Mouse (Mus musculus): ENCODE measurements around the gene Rbm7. TPM values are rescaled to one million over a fixed set of nuclear protein-coding genes. Genes with fewer than 3 reads are reported as not detected.
"Not testable (repeated sequence)": the region's sequence is repeated elsewhere in the genome, so short reads cannot be mapped to it uniquely, and the experiment has no call there.

The Rbm7 gene
- polyA plus RNA-seq, 1 experiment from 2014 or later = 54.0 TPM

GRCm38 (mm10) chr9:48479838-48480410 is 15.2 kb downstream of the Rbm7 start:
- Histone ChIP-seq H3K9me3 (replicated peaks) (no peaks in the 10 kb centered on the region), H3K4me1 (replicated peaks) (peaks cover 42% of the 10 kb centered on the region), H3K36me3 (replicated peaks) (peaks cover 22% of the 10 kb centered on the region), H3K27ac (replicated peaks) (peak overlapping the region; percentile 72), H3K4me2 (peak overlapping the region; percentile 98), H3K4me3 (replicated peaks) (peak overlapping the region; percentile 85), H3K9ac (peak overlapping the region; percentile 80), H3K27me3 (no peaks in the 10 kb centered on the region)
- ATAC-seq (ENCODE audit: insufficient read depth) = peak; percentile 32
- 5% methylated on average over 25 of the region's 25 CpGs for WGBS (ENCODE audit: insufficient replicate concordance)

GRCm38 (mm10) chr9:48478808-48479207 is 16.3 kb downstream of the Rbm7 start:
- Histone ChIP-seq H3K27ac (replicated peaks) (no peak overlapping the region), H3K4me1 (replicated peaks) (peaks cover 42% of the 10 kb centered on the region), H3K4me2 (peak overlapping the region; percentile 98), H3K9ac (no peak overlapping the region), H3K36me3 (replicated peaks) (peaks cover 27% of the 10 kb centered on the region), H3K9me3 (replicated peaks) (no peaks in the 10 kb centered on the region), H3K27me3 (no peaks in the 10 kb centered on the region), H3K4me3 (replicated peaks) (no peak overlapping the region)
- no peak for ATAC-seq (ENCODE audit: insufficient read depth)
- 57% methylated on average over 4 of the region's 4 CpGs for WGBS (ENCODE audit: insufficient replicate concordance)

DNA sequence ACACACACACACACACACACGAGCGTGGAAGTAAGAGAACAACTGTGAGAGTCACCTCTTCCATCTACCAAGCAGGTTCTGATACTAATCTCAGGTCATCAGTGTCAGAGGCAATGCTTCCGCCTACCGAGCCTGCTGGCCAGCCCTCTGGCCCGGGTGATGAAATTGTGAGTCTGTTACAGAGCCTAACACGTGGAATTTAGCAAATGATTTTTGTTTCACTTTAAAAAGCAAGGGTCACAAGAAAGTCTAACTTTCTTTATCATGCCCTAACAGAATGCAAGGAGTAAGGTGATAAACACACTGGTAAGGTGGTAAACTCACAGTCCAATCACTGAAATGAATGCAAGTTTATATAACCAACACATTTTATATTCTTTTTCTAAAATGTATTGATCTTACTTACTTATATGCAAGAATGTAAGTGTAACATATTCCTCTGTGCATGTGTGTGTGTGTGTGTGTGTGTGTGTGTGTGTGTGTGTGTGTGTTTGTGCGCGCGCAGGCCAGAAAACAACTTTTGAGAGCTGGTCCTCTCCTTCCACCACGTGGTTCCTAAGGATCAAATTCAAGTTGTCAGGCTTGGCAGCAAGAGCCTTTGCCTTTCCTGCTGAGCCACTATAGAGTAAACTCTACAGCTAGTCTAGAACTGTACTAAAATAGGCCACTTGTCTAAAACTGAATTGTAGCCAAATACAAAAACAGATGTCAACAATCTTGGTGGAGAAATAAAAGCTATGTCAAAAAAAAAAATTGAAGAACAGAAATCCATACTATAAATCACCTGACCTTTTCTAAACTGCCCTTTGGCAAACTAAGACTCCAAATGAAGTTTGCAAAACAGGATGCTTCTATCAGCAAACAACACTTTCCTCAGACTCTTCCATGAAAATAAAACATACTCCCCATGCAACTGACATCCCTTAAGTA is 18.6 kb downstream of the Rbm7 start:
- Histone ChIP-seq H3K4me2 (no peak overlapping the region), H3K27ac (replicated peaks) (no peak overlapping the region), H3K9ac (no peak overlapping the region), H3K27me3 (no peaks in the 10 kb centered on the region), H3K9me3 (replicated peaks) (no peaks in the 10 kb centered on the region), H3K4me3 (replicated peaks) (no peak overlapping the region), H3K36me3 (replicated peaks) (peaks cover 37% of the 10 kb centered on the region), H3K4me1 (replicated peaks) (peaks cover 39% of the 10 kb centered on the region)
- 70% methylated on average over 10 of the region's 10 CpGs for WGBS (ENCODE audit: insufficient replicate concordance)
- ATAC-seq (ENCODE audit: insufficient read depth) = no peak

DNA sequence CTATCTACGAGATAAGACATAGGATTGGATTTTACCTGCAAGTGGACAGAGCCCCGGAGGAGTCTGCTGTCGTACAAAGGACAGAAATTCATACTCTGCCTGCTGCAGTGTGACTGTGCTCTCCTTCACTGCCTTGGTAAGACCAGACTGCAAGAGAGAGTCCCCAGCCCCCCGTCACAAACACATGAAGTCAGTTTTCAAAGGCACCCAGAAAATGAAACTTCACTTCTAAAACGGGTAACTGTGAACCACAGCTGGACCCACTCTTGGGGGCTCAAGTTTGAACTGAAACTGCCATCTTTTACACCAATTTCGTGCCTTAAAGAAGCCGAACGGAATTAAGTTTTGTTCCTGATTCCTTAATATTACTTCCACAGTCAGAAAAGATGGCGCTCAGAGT is 20.7 kb downstream of the Rbm7 start:
- no peak overlapping the region for H3K4me3 ChIP-seq (replicated peaks)
- H3K27me3 ChIP-seq = no peaks in the 10 kb centered on the region
- peaks cover 22% of the 10 kb centered on the region for H3K4me1 ChIP-seq (replicated peaks)
- no peaks in the 10 kb centered on the region for H3K9me3 ChIP-seq (replicated peaks)
- no peak overlapping the region for H3K4me2 ChIP-seq
- no peak overlapping the region for H3K9ac ChIP-seq
- 82% methylated on average over 9 of the region's 9 CpGs for WGBS (ENCODE audit: insufficient replicate concordance)
- H3K36me3 ChIP-seq (replicated peaks) = peaks cover 49% of the 10 kb centered on the region
- no peak for ATAC-seq (ENCODE audit: insufficient read depth)
- no peak overlapping the region for H3K27ac ChIP-seq (replicated peaks)

DNA sequence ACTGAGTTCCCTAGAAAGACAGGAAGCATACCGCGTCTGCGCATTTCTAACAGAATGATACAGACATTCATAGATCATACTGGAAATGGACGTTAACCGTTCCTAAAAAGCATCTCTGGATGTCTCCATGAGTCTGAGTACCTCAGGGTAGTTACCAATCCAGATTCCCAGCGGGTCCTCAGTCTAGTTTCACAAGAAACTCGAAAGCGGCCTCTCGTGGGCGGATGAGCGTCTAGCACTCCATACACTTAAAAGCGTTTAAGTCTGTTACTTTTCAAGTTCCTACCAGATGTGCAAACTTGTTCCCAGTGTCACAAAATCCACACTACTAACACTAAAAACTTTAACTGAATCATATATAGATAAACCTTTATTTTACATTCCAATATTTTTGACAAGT is 22.0 kb downstream of the Rbm7 start:
- ATAC-seq (ENCODE audit: insufficient read depth) = no peak
- Histone ChIP-seq H3K9me3 (replicated peaks) (no peaks in the 10 kb centered on the region), H3K4me2 (no peak overlapping the region), H3K9ac (no peak overlapping the region), H3K36me3 (replicated peaks) (peaks cover 56% of the 10 kb centered on the region), H3K4me3 (replicated peaks) (no peak overlapping the region), H3K27ac (replicated peaks) (no peak overlapping the region), H3K27me3 (no peaks in the 10 kb centered on the region), H3K4me1 (replicated peaks) (peaks cover 14% of the 10 kb centered on the region)
- 80% methylated on average over 12 of the region's 12 CpGs for WGBS (ENCODE audit: insufficient replicate concordance)

- no peaks in the 10 kb centered on the region for H3K27me3 ChIP-seq
- H3K4me2 ChIP-seq = no peak overlapping the region
- no peak overlapping the region for H3K4me3 ChIP-seq (replicated peaks)
- no peak overlapping the region for H3K27ac ChIP-seq (replicated peaks)
- no peak for ATAC-seq (ENCODE audit: insufficient read depth)
- peaks cover 12% of the 10 kb centered on the region for H3K4me1 ChIP-seq (replicated peaks)
- H3K9ac ChIP-seq = no peak overlapping the region
- WGBS (ENCODE audit: insufficient replicate concordance) = 84% methylated on average over 15 of the region's 15 CpGs
- no peaks in the 10 kb centered on the region for H3K9me3 ChIP-seq (replicated peaks)
- H3K36me3 ChIP-seq (replicated peaks) = peaks cover 57% of the 10 kb centered on the region
These were observed 22.6 kb downstream of the Rbm7 start for GRCm38 (mm10) chr9:48472441-48473025.

DNA sequence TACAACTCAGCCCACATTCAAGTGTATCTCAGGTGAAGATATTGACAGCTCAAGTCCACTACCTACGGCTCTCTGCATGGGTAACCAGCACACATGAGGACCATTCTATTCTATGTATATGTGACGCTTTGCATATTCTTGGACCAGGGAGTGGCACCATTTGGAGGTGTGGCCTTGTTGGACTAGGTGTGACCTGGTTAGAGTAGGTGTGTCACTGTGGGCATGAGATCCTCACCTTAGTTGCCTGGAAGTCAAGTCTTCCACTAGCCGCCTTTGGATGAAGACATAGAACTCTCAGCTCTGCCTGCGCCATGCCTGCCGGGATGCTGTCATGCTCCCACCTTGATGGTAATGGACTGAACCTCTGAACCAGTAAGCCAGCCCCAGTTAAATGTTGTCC is 27.6 kb downstream of the Rbm7 start:
- ATAC-seq (ENCODE audit: insufficient read depth); H3K9ac ChIP-seq; H3K4me1 ChIP-seq (replicated peaks); H3K27ac ChIP-seq (replicated peaks); H3K4me3 ChIP-seq (replicated peaks); H3K27me3 ChIP-seq; H3K4me2 ChIP-seq; H3K9me3 ChIP-seq (replicated peaks): not testable (repeated sequence)
- H3K36me3 ChIP-seq (replicated peaks) = peaks cover 42% of the 10 kb centered on the region
- WGBS (ENCODE audit: insufficient replicate concordance) = 93% methylated on average over 5 of the region's 5 CpGs

DNA sequence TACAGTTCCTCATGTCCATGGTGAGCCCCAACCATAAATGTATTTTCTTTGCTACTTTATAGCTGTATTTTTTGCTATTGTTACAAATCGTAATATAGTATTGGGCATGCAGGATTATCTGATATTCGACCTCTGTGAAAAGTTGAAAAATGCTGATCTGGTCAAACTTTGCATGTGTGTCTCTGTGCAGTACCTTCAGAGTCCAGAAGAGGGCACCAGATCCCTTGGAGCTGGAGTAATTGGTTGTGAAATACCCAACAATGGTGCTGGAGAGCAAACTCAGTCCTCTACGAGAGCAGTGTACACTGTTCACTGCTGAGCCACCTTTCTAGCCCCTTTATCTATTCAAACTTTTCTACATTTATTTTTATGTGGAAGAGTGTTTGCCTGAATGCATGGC is 28.3 kb downstream of the Rbm7 start:
- Histone ChIP-seq H3K4me1 (replicated peaks) (no peaks in the 10 kb centered on the region), H3K9me3 (replicated peaks) (no peaks in the 10 kb centered on the region), H3K36me3 (replicated peaks) (peaks cover 40% of the 10 kb centered on the region), H3K9ac (no peak overlapping the region), H3K4me2 (no peak overlapping the region), H3K27me3 (no peaks in the 10 kb centered on the region), H3K27ac (replicated peaks) (no peak overlapping the region), H3K4me3 (replicated peaks) (no peak overlapping the region)
- no peak for ATAC-seq (ENCODE audit: insufficient read depth)
- 42% methylated on average over 3 of the region's 3 CpGs for WGBS (ENCODE audit: insufficient replicate concordance)

DNA sequence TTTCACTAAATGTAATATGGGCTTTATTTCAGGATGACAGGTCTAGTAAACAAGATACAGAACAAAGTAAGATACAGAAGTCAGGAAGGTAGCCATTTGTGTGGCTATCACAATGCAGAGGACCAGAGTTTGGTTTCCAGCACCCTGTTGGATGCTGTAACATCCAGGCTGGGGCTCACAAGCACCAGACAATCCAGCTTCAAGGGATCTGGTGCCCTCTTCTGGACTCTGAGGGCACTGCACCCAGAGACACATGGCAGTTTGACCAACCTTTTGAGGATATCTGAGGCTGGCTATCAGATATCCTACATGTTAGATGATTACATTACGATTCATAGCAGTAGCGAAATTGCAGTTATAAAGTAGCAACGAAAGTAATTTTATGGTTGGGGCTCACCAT is 29.4 kb downstream of the Rbm7 start:
- Histone ChIP-seq H3K27ac (replicated peaks) (no peak overlapping the region), H3K4me3 (replicated peaks) (no peak overlapping the region), H3K9ac (no peak overlapping the region), H3K27me3 (no peaks in the 10 kb centered on the region), H3K9me3 (replicated peaks) (no peaks in the 10 kb centered on the region), H3K4me2 (no peak overlapping the region), H3K36me3 (replicated peaks) (peaks cover 32% of the 10 kb centered on the region), H3K4me1 (replicated peaks) (no peaks in the 10 kb centered on the region)
- no peak for ATAC-seq (ENCODE audit: insufficient read depth)
- WGBS (ENCODE audit: insufficient replicate concordance) = 83% methylated on average over 3 of the region's 3 CpGs

GRCm38 (mm10) chr9:48461545-48461944 is 33.6 kb downstream of the Rbm7 start:
- peaks cover 5% of the 10 kb centered on the region; the same call in 1 of the 2 replicates for H3K36me3 ChIP-seq (replicated peaks)
- H3K4me2 ChIP-seq = no peak overlapping the region
- H3K4me1 ChIP-seq (replicated peaks) = no peaks in the 10 kb centered on the region
- H3K27me3 ChIP-seq = no peaks in the 10 kb centered on the region
- no peaks in the 10 kb centered on the region for H3K9me3 ChIP-seq (replicated peaks)
- 58% methylated on average over 3 of the region's 3 CpGs for WGBS (ENCODE audit: insufficient replicate concordance)
- no peak overlapping the region for H3K9ac ChIP-seq
- no peak overlapping the region for H3K27ac ChIP-seq (replicated peaks)
- no peak overlapping the region for H3K4me3 ChIP-seq (replicated peaks)
- no peak for ATAC-seq (ENCODE audit: insufficient read depth)

DNA sequence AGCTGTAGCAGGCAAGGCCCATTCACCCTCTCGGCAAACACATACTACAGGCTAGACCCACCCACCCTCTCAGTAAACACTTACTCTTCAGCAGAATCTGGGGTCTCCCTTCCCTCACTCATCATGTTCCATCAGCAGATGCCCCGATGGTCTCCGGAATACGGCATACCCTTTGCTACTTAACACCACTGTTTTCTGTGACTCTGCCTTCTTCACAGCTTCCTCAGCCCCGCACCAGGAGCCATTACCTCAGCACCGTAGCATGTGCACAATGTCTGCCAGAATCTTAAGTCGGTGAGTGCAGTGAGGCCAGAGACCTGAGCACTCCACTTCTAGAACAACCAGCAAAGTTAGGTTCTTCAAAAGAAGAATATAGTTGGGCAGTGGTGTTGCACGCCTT is 34.4 kb downstream of the Rbm7 start:
- Histone ChIP-seq H3K4me1 (replicated peaks) (no peaks in the 10 kb centered on the region), H3K9ac (no peak overlapping the region), H3K9me3 (replicated peaks) (no peaks in the 10 kb centered on the region), H3K27me3 (no peaks in the 10 kb centered on the region), H3K4me3 (replicated peaks) (no peak overlapping the region), H3K36me3 (replicated peaks) (peaks cover 4% of the 10 kb centered on the region; the same call in 1 of the 2 replicates), H3K4me2 (no peak overlapping the region), H3K27ac (replicated peaks) (no peak overlapping the region)
- 84% methylated on average over 8 of the region's 8 CpGs for WGBS (ENCODE audit: insufficient replicate concordance)
- ATAC-seq (ENCODE audit: insufficient read depth) = no peak
